Mouse (Mus musculus) liver, embryonic 18 days (tissue): Measurements from ENCODE around the gene Mlst8. TPM values are rescaled to one million over a fixed set of nuclear protein-coding genes. Genes with fewer than 3 reads are reported as not detected.

Source experiments
- polyA plus RNA-seq: library from polyadenylated mRNA; depleted of rRNA; stranded (reverse); fragments of >200 nt; gene quantifications from 2 replicates; pipeline ENCODE4 v1.2.3, GENCODE M21; 2012; rRNA removed

The Mlst8 gene
- 10.8 TPM in 2 replicates for polyA plus RNA-seq

DNA sequence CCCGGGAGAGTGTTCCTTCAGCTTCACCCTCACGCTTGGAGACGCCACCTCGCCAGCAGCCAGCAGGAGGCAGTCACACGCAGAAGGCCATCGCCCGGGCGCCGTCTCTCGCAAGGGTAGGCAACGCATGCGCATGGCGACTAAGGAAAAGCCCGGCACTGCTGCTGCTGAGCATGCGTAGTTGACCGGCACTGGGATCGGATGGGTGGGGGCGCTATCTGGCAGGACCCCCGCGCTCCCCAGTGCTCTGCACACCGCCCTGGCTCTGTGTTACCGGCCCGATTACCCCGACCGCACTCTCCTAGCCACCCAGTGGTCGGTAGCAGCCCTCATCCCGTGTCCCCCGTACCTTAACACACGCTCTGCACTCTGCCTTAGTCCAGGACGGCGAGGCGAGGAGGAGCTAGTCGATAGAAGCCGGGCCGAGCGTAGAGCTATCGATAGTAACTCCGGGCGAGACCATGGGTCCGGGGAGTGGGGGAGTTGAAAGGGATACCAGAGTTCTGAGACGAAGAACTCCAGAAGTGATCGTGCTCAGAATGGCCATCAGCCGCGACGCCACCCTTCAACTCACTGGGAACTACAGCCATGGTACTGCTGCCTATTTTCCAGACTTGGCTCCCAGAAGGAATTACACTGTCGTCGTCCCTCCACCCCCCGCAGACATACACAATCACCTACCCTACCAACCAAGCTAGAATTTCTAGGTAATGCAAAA lies at the start of gene Mlst8:
Gene Mlst8, minus strand, starts transcription at position 416 of the 718 bp plus-strand sequence.

GRCm38 (mm10) chr17:24527723-24528559 lies 49.1 kb upstream of the Mlst8 start, which contains the start of gene Traf7:
TSS of gene Traf7 (minus strand) at chr17:24527938.

GRCm38 (mm10) chr17:24488186-24488661 lies 9.3 kb upstream of the Mlst8 start, which contains the start of gene Caskin1:
TSS of gene Caskin1 (plus strand) at chr17:24488601.

GRCm38 (mm10) chr17:24473612-24474275 lies 5.1 kb downstream of the Mlst8 start, which contains the start of gene Bricd5:
TSS of gene Bricd5 (plus strand) at chr17:24473884.

DNA sequence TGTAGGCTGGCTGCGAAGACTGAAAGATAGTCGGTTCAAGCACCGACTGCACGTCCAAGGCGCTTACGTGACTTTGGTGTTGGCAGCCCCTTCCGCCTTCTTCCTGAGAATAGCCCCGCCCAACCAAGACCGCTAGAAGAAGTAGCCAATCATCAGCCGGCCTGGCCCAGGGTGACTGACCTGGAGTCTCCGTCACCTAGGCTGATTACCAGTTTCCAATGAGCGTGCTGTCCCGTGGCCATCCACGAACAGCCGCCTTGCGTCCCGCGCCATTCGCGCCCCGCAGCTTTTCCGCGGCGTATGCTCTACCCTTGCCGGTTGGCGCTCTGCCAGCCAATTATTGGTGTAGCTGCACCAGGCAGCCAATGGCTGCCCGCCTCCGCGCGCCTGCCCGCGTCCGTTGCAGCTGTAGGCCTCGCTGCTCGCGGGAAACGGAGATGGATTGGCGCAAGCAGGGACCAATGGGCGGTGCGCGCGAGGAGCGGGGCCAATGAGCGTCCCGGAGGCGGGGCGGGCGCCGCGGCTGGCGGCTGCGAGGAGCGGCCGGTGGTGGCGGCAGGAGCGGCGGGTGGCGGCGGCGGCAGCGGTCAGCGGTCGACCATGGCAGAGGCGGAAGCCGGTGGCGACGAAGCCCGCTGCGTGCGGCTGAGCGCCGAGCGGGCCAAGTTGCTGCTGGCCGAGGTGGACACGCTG lies 8.8 kb downstream of the Mlst8 start, which contains the start of the genes E4f1 and Pgp:
Gene E4f1, minus strand, starts transcription at position 404 of the 693 bp plus-strand sequence.
Gene Pgp, plus strand, starts transcription at position 483 of the 693 bp plus-strand sequence.

DNA sequence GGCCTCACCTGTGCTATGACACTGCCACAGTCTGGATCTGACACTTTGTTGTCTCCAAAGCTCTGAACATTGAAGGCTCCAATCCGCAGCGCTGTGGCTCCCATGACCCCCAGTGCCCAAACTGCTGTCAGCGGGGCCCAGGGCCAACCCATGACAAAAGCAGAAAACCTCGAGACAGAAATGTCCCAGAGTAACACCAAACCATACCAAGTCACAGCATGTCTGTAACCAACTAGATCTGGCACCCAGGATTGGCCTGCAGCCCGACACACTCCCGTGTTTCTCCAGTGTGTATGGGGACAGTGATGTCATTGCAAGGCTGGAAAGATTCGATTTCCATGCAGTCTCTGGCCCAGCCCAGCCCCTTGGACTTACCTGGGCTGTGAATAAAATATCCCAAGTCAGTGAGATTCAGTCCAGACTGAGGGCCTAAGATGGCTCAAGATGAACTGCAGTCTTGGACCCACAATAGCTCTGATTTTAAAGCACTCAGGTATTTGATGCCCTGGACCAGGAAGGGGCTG lies 36.2 kb downstream of the Mlst8 start, which contains the start of gene Dnase1l2:
Gene Dnase1l2, minus strand, starts transcription at position 474 of the 524 bp plus-strand sequence.

DNA sequence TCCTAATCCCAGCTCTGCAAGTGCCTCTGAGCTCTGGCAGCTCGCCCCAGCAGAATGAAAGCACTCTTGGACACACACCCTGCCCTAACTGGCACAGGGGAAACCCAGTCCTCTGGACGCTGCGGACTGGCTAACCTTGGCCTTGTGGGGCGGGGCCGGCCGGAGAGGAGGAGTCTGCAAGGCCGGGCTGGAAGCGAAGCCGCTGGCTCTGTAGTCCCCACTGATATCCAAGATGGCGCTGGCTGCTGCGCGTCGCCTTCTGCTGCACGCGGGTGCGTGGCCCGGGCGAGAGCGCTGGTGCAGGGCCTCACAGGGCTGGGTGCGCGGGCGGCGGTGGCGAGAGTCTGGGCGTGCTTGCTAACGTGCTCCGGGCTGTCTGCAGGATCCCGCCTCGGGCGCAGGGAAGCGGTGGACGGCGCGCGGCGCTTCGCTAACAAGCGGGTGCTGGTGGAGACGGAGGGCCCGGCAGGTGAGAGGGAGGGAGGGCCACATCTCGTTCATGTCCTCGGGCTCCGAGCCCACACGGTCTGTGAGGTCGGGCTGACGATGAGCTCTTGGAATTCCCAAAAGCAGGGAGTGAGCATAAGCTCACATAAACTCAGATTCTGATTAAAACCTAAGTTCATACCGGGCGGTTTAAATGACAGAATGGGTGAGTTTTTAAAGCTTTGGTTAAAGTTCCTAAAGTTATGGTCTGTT lies 52.3 kb downstream of the Mlst8 start, which contains the start of gene Eci1:
Gene Eci1, plus strand, starts transcription at position 171 of the 699 bp plus-strand sequence.

Other genes with a start within 250 kb of the Mlst8 start
- 17.5 and 18.2 TPM in 2 replicates for gene Ccnf, start 227.6 kb downstream of the Mlst8 start, polyA plus RNA-seq
- not detected in 2 replicates for gene Abca17, start 128.0 kb downstream of the Mlst8 start, polyA plus RNA-seq
- 9.4 and 10.9 TPM in 2 replicates for gene Abca3, start 127.1 kb downstream of the Mlst8 start, polyA plus RNA-seq
- gene Rnps1, start 64.5 kb downstream of the Mlst8 start, polyA plus RNA-seq: 72.7 and 77.9 TPM in 2 replicates
- gene Eci1, start 52.4 kb downstream of the Mlst8 start, polyA plus RNA-seq: 112 and 121 TPM in 2 replicates
- 2.2 and 2.4 TPM in 2 replicates for gene Dnase1l2, start 36.0 kb downstream of the Mlst8 start, polyA plus RNA-seq
- 17.6 and 21.6 TPM in 2 replicates for gene E4f1, start 8.8 kb downstream of the Mlst8 start, polyA plus RNA-seq
- gene Pgp, start 8.7 kb downstream of the Mlst8 start, polyA plus RNA-seq: 21.3 and 23.2 TPM in 2 replicates
- 0.14 and 0.23 TPM in 2 replicates for gene Bricd5, start 5.2 kb downstream of the Mlst8 start, polyA plus RNA-seq
- 0.07 and 0.08 TPM in 2 replicates for gene Caskin1, start 9.5 kb upstream of the Mlst8 start, polyA plus RNA-seq
- 48.2 and 52.1 TPM in 2 replicates for gene Traf7, start 48.9 kb upstream of the Mlst8 start, polyA plus RNA-seq
- 0.24 and 0.30 TPM in 2 replicates for gene Rab26, start 55.1 kb upstream of the Mlst8 start, polyA plus RNA-seq
- gene Pkd1, start 70.8 kb upstream of the Mlst8 start, polyA plus RNA-seq: 3.8 and 5.0 TPM in 2 replicates
- gene Tsc2, start 153.6 kb upstream of the Mlst8 start, polyA plus RNA-seq: 17.8 and 20.1 TPM in 2 replicates
- gene Nthl1, start 153.6 kb upstream of the Mlst8 start, polyA plus RNA-seq: 5.8 and 6.5 TPM in 2 replicates
- 10.7 and 11.8 TPM in 2 replicates for gene Slc9a3r2, start 171.2 kb upstream of the Mlst8 start, polyA plus RNA-seq
- gene Npw, start 179.4 kb upstream of the Mlst8 start, polyA plus RNA-seq: 0.07 and 0.16 TPM in 2 replicates
- 21.7 and 27.6 TPM in 2 replicates for gene Zfp598, start 190.6 kb upstream of the Mlst8 start, polyA plus RNA-seq
- 0.12 and 0.14 TPM in 2 replicates for gene Syngr3, start 210.9 kb upstream of the Mlst8 start, polyA plus RNA-seq
- gene Gfer, start 217.1 kb upstream of the Mlst8 start, polyA plus RNA-seq: 18.4 and 20.5 TPM in 2 replicates
- gene Noxo1, start 217.2 kb upstream of the Mlst8 start, polyA plus RNA-seq: 1.1 and 1.2 TPM in 2 replicates
- 17.9 and 18.1 TPM in 2 replicates for gene Tbl3, start 228.6 kb upstream of the Mlst8 start, polyA plus RNA-seq
- 0.10 TPM in 1 of 2 replicates, not detected in the other for gene Rnf151, start 239.0 kb upstream of the Mlst8 start, polyA plus RNA-seq
- gene Rps2, start 239.0 kb upstream of the Mlst8 start, polyA plus RNA-seq: 1,642 and 1,684 TPM in 2 replicates
- 215 and 225 TPM in 2 replicates for gene Ndufb10, start 245.4 kb upstream of the Mlst8 start, polyA plus RNA-seq
- 0.11 and 0.13 TPM in 2 replicates for gene Rpl3l, start 248.7 kb upstream of the Mlst8 start, polyA plus RNA-seq